Mouse (Mus musculus): ENCODE results near the gene Ehbp1l1. TPM values are rescaled to one million over a fixed set of nuclear protein-coding genes. Genes with fewer than 3 reads are reported as not detected.

Ehbp1l1 gene
- polyA plus RNA-seq, 1 experiment = 105 TPM

DNA sequence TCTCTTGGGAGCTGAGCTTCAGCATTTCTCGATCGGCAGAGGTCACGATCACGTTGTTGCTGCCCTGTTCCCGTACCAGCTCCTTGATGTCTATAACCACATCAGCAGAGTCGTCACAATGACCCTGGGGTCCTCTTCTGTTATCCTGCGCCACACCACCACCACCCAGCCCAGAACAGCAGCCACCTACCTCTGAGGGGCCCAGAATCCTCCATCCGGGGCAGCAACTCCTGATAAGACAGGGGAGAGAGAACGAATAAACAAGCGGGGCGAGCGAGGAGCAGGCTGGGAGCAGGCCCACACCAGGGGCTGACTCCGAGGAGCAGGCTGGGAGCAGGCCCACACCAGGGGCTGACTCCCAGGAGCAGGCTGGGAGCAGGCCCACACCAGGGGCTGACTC is 39.7 kb downstream of the Ehbp1l1 start:
- no peak for TF ChIP-seq CTCF (IDR thresholded peaks at IDR 0.05; ENCODE audit: control insufficient read depth, insufficient read depth, insufficient replicate concordance, low read depth, low read length)
- TF ChIP-seq POLR2A (IDR thresholded peaks at IDR 0.05; ENCODE audit: control insufficient read depth, low read depth, low read length) = no peak
- Histone ChIP-seq H3K4me3 (ENCODE audit: control insufficient read depth, low read depth, low read length) (no peak overlapping the region), H3K4me1 (ENCODE audit: control insufficient read depth, insufficient read depth, low read length) (peaks cover 17% of the 10 kb centered on the region), H3K27me3 (ENCODE audit: control insufficient read depth, insufficient read depth, low read length) (no peaks in the 10 kb centered on the region), H3K27ac (ENCODE audit: control insufficient read depth, insufficient read depth, low read depth, low read length) (no peak overlapping the region), H3K36me3 (ENCODE audit: control insufficient read depth, insufficient read depth, low read length) (no peaks in the 10 kb centered on the region; the same call in none of the 2 replicates)

- Histone ChIP-seq H3K27ac (ENCODE audit: control insufficient read depth, insufficient read depth, low read depth, low read length) (no peak overlapping the region), H3K4me1 (ENCODE audit: control insufficient read depth, insufficient read depth, low read length) (peaks cover 16% of the 10 kb centered on the region), H3K36me3 (ENCODE audit: control insufficient read depth, insufficient read depth, low read length) (no peaks in the 10 kb centered on the region; the same call in none of the 2 replicates), H3K27me3 (ENCODE audit: control insufficient read depth, insufficient read depth, low read length) (no peaks in the 10 kb centered on the region), H3K4me3 (ENCODE audit: control insufficient read depth, low read depth, low read length) (no peak overlapping the region)
- TF ChIP-seq CTCF (IDR thresholded peaks at IDR 0.05; ENCODE audit: control insufficient read depth, insufficient read depth, insufficient replicate concordance, low read depth, low read length) (no peak), POLR2A (IDR thresholded peaks at IDR 0.05; ENCODE audit: control insufficient read depth, low read depth, low read length) (no peak)
Measured at GRCm38 (mm10) chr19:5685861-5686260, 40.3 kb downstream of the Ehbp1l1 start.

DNA sequence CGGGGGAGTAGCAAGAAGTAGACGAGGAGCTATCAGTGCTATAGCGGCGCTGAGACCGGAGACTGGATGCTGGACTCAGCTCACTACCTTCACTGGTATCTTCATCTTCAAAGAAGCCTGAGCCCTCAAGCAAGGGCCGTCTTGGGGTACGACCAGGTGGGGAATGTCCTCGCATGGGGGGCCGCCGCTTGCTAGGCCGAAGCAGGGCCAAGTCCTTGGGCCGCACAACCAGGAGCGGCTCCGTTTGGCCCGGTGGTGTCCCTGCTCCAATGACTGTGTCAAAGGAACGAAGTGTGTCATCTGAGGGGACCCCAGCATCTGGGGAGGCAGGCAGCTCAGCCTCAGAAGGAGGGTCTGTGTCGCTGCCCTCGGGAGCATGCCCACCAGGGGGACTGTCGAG is 40.7 kb downstream of the Ehbp1l1 start:
- Histone ChIP-seq H3K4me1 (ENCODE audit: control insufficient read depth, insufficient read depth, low read length) (peaks cover 12% of the 10 kb centered on the region), H3K27ac (ENCODE audit: control insufficient read depth, insufficient read depth, low read depth, low read length) (no peak overlapping the region), H3K27me3 (ENCODE audit: control insufficient read depth, insufficient read depth, low read length) (no peaks in the 10 kb centered on the region), H3K36me3 (ENCODE audit: control insufficient read depth, insufficient read depth, low read length) (no peaks in the 10 kb centered on the region; the same call in none of the 2 replicates), H3K4me3 (ENCODE audit: control insufficient read depth, low read depth, low read length) (no peak overlapping the region)
- no peak for TF ChIP-seq POLR2A (IDR thresholded peaks at IDR 0.05; ENCODE audit: control insufficient read depth, low read depth, low read length)
- TF ChIP-seq CTCF (IDR thresholded peaks at IDR 0.05; ENCODE audit: control insufficient read depth, insufficient read depth, insufficient replicate concordance, low read depth, low read length) = no peak

- H3K4me3 ChIP-seq (ENCODE audit: control insufficient read depth, low read depth, low read length) = no peak overlapping the region
- H3K27ac ChIP-seq (ENCODE audit: control insufficient read depth, insufficient read depth, low read depth, low read length) = no peak overlapping the region
- TF ChIP-seq CTCF (IDR thresholded peaks at IDR 0.05; ENCODE audit: control insufficient read depth, insufficient read depth, insufficient replicate concordance, low read depth, low read length) = no peak
- TF ChIP-seq POLR2A (IDR thresholded peaks at IDR 0.05; ENCODE audit: control insufficient read depth, low read depth, low read length) = no peak
- H3K27me3 ChIP-seq (ENCODE audit: control insufficient read depth, insufficient read depth, low read length) = no peaks in the 10 kb centered on the region
- H3K36me3 ChIP-seq (ENCODE audit: control insufficient read depth, insufficient read depth, low read length) = peaks cover 2% of the 10 kb centered on the region
- H3K4me1 ChIP-seq (ENCODE audit: control insufficient read depth, insufficient read depth, low read length) = peaks cover 8% of the 10 kb centered on the region
Measured at GRCm38 (mm10) chr19:5684985-5685384, 41.1 kb downstream of the Ehbp1l1 start.

GRCm38 (mm10) chr19:5684236-5684635 is 41.9 kb downstream of the Ehbp1l1 start:
- Histone ChIP-seq H3K4me1 (ENCODE audit: control insufficient read depth, insufficient read depth, low read length) (peaks cover 3% of the 10 kb centered on the region), H3K27ac (ENCODE audit: control insufficient read depth, insufficient read depth, low read depth, low read length) (no peak overlapping the region), H3K36me3 (ENCODE audit: control insufficient read depth, insufficient read depth, low read length) (peaks cover 3% of the 10 kb centered on the region), H3K4me3 (ENCODE audit: control insufficient read depth, low read depth, low read length) (no peak overlapping the region), H3K27me3 (ENCODE audit: control insufficient read depth, insufficient read depth, low read length) (no peaks in the 10 kb centered on the region)
- TF ChIP-seq CTCF (IDR thresholded peaks at IDR 0.05; ENCODE audit: control insufficient read depth, insufficient read depth, insufficient replicate concordance, low read depth, low read length) (no peak), POLR2A (IDR thresholded peaks at IDR 0.05; ENCODE audit: control insufficient read depth, low read depth, low read length) (no peak)

GRCm38 (mm10) chr19:5680432-5680831 is 45.7 kb downstream of the Ehbp1l1 start:
- Histone ChIP-seq H3K4me3 (ENCODE audit: control insufficient read depth, low read depth, low read length) (no peak overlapping the region), H3K27me3 (ENCODE audit: control insufficient read depth, insufficient read depth, low read length) (no peaks in the 10 kb centered on the region), H3K36me3 (ENCODE audit: control insufficient read depth, insufficient read depth, low read length) (peaks cover 10% of the 10 kb centered on the region), H3K4me1 (ENCODE audit: control insufficient read depth, insufficient read depth, low read length) (no peaks in the 10 kb centered on the region), H3K27ac (ENCODE audit: control insufficient read depth, insufficient read depth, low read depth, low read length) (no peak overlapping the region)
- TF ChIP-seq POLR2A (IDR thresholded peaks at IDR 0.05; ENCODE audit: control insufficient read depth, low read depth, low read length) (no peak), CTCF (IDR thresholded peaks at IDR 0.05; ENCODE audit: control insufficient read depth, insufficient read depth, insufficient replicate concordance, low read depth, low read length) (no peak)

GRCm38 (mm10) chr19:5668372-5668771 is 57.7 kb downstream of the Ehbp1l1 start:
- Histone ChIP-seq H3K4me1 (ENCODE audit: control insufficient read depth, insufficient read depth, low read length) (peaks cover 5% of the 10 kb centered on the region; the same call in 1 of the 2 replicates), H3K36me3 (ENCODE audit: control insufficient read depth, insufficient read depth, low read length) (peaks cover 4% of the 10 kb centered on the region), H3K4me3 (ENCODE audit: control insufficient read depth, low read depth, low read length) (no peak overlapping the region), H3K27ac (ENCODE audit: control insufficient read depth, insufficient read depth, low read depth, low read length) (no peak overlapping the region), H3K27me3 (ENCODE audit: control insufficient read depth, insufficient read depth, low read length) (no peaks in the 10 kb centered on the region)
- TF ChIP-seq CTCF (IDR thresholded peaks at IDR 0.05; ENCODE audit: control insufficient read depth, insufficient read depth, insufficient replicate concordance, low read depth, low read length) = no peak

- Histone ChIP-seq H3K4me3 (ENCODE audit: control insufficient read depth, low read depth, low read length) (no peak overlapping the region), H3K27ac (ENCODE audit: control insufficient read depth, insufficient read depth, low read depth, low read length) (no peak overlapping the region), H3K4me1 (ENCODE audit: control insufficient read depth, insufficient read depth, low read length) (peaks cover 10% of the 10 kb centered on the region), H3K27me3 (ENCODE audit: control insufficient read depth, insufficient read depth, low read length) (no peaks in the 10 kb centered on the region), H3K36me3 (ENCODE audit: control insufficient read depth, insufficient read depth, low read length) (peaks cover 3% of the 10 kb centered on the region; the same call in 1 of the 2 replicates)
- TF ChIP-seq CTCF (IDR thresholded peaks at IDR 0.05; ENCODE audit: control insufficient read depth, insufficient read depth, insufficient replicate concordance, low read depth, low read length) = no peak
- TF ChIP-seq POLR2A (IDR thresholded peaks at IDR 0.05; ENCODE audit: control insufficient read depth, low read depth, low read length) = no peak
Measured at GRCm38 (mm10) chr19:5666386-5666785, 59.7 kb downstream of the Ehbp1l1 start.
